Mouse (Mus musculus): Measurements from ENCODE around the gene Fto.

Fto gene

GRCm38 (mm10) chr8:91324916-91325315 is 11.6 kb downstream of the Fto start:
- no peak for DNase-seq

- DNase-seq: no peak
Measured at GRCm38 (mm10) chr8:91326018-91326417, 12.7 kb downstream of the Fto start.

- DNase-seq: no peak
Measured at GRCm38 (mm10) chr8:91326946-91327345, 13.6 kb downstream of the Fto start.

GRCm38 (mm10) chr8:91327471-91328205 is 14.3 kb downstream of the Fto start:
- no peak for DNase-seq

- no peak for DNase-seq
Measured at GRCm38 (mm10) chr8:91329056-91329455, 15.7 kb downstream of the Fto start.

GRCm38 (mm10) chr8:91329461-91329850 is 16.1 kb downstream of the Fto start:
- DNase-seq: no peak

GRCm38 (mm10) chr8:91338389-91339154 is 25.2 kb downstream of the Fto start:
- DNase-seq: no peak

GRCm38 (mm10) chr8:91339651-91340050 is 26.3 kb downstream of the Fto start:
- no peak for DNase-seq

GRCm38 (mm10) chr8:91340746-91341145 is 27.4 kb downstream of the Fto start:
- no peak for DNase-seq

GRCm38 (mm10) chr8:91342196-91342595 is 28.9 kb downstream of the Fto start:
- no peak for DNase-seq

- no peak for DNase-seq
Measured at GRCm38 (mm10) chr8:91342798-91343197, 29.5 kb downstream of the Fto start.

GRCm38 (mm10) chr8:91344659-91345058 is 31.3 kb downstream of the Fto start:
- DNase-seq: no peak

- DNase-seq: no peak
Measured at GRCm38 (mm10) chr8:91347146-91347545, 33.8 kb downstream of the Fto start.

- no peak for DNase-seq
Measured at GRCm38 (mm10) chr8:91347595-91347994, 34.3 kb downstream of the Fto start.

GRCm38 (mm10) chr8:91349816-91350215 is 36.5 kb downstream of the Fto start:
- DNase-seq: no peak

- no peak for DNase-seq
Measured at GRCm38 (mm10) chr8:91350628-91351027, 37.3 kb downstream of the Fto start.

- DNase-seq: no peak
Measured at GRCm38 (mm10) chr8:91352598-91352997, 39.3 kb downstream of the Fto start.

GRCm38 (mm10) chr8:91353062-91353461 is 39.7 kb downstream of the Fto start:
- no peak for DNase-seq

- no peak for DNase-seq
Measured at GRCm38 (mm10) chr8:91353907-91354306, 40.6 kb downstream of the Fto start.

- DNase-seq: no peak
Measured at GRCm38 (mm10) chr8:91355301-91355905, 42.1 kb downstream of the Fto start.

GRCm38 (mm10) chr8:91355956-91356699 is 42.8 kb downstream of the Fto start:
- no peak for DNase-seq

GRCm38 (mm10) chr8:91357493-91358014 is 44.2 kb downstream of the Fto start:
- no peak for DNase-seq

- DNase-seq: no peak
Measured at GRCm38 (mm10) chr8:91358016-91358415, 44.7 kb downstream of the Fto start.

All from right cerebral cortex, postnatal 4 days (tissue).